Mouse (Mus musculus): ENCODE measurements around the gene BC048562.

BC048562 gene

GRCm38 (mm10) chr9:108436182-108436581 is at the start of gene BC048562:
TSS of gene BC048562 (plus strand) at chr9:108436482.
- no peak for DNase-seq (ENCODE audit: low spot score in 2 of 2)

- no peak for DNase-seq (ENCODE audit: low spot score in 2 of 2)
Observed at GRCm38 (mm10) chr9:108386816-108387215, 49.5 kb upstream of the BC048562 start.

GRCm38 (mm10) chr9:108388601-108389000 is 47.7 kb upstream of the BC048562 start:
- DNase-seq (ENCODE audit: low spot score in 2 of 2) = no peak

GRCm38 (mm10) chr9:108389220-108389619 is 47.1 kb upstream of the BC048562 start:
- DNase-seq (ENCODE audit: low spot score in 2 of 2) = no peak

- DNase-seq (ENCODE audit: low spot score in 2 of 2) = no peak
Observed at GRCm38 (mm10) chr9:108392676-108393075, 43.6 kb upstream of the BC048562 start, which contains the start of gene 1700102P08Rik. TSS of gene 1700102P08Rik (plus strand) at chr9:108392805.

- DNase-seq (ENCODE audit: low spot score in 2 of 2) = no peak
Observed at GRCm38 (mm10) chr9:108394191-108394590, 42.1 kb upstream of the BC048562 start.

GRCm38 (mm10) chr9:108395427-108395826 is 40.9 kb upstream of the BC048562 start:
- no peak for DNase-seq (ENCODE audit: low spot score in 2 of 2)

- DNase-seq (ENCODE audit: low spot score in 2 of 2) = no peak
Observed at GRCm38 (mm10) chr9:108398324-108398723, 38.0 kb upstream of the BC048562 start.

- peak; percentile 76 to 85 for DNase-seq (ENCODE audit: low spot score in 2 of 2)
Observed at GRCm38 (mm10) chr9:108401186-108401960, 34.9 kb upstream of the BC048562 start.

GRCm38 (mm10) chr9:108403081-108403480 is 33.2 kb upstream of the BC048562 start:
- peak in 1 of 2 experiments; percentile 50 for DNase-seq (ENCODE audit: low spot score in 2 of 2)

- no peak for DNase-seq (ENCODE audit: low spot score in 2 of 2)
Observed at GRCm38 (mm10) chr9:108404451-108404850, 31.8 kb upstream of the BC048562 start.

- DNase-seq (ENCODE audit: low spot score in 2 of 2) = no peak
Observed at GRCm38 (mm10) chr9:108409535-108409934, 26.7 kb upstream of the BC048562 start.

GRCm38 (mm10) chr9:108411381-108411942 is 24.8 kb upstream of the BC048562 start:
- peak; percentile 50 to 72 for DNase-seq (ENCODE audit: low spot score in 2 of 2)

GRCm38 (mm10) chr9:108412221-108412620 is 24.1 kb upstream of the BC048562 start:
- no peak for DNase-seq (ENCODE audit: low spot score in 2 of 2)

GRCm38 (mm10) chr9:108428384-108428783 is 7.9 kb upstream of the BC048562 start, which contains the start of gene Ccdc36:
TSS of gene Ccdc36 (minus strand) at chr9:108428484.
- DNase-seq (ENCODE audit: low spot score in 2 of 2) = no peak

- DNase-seq (ENCODE audit: low spot score in 2 of 2) = no peak
Observed at GRCm38 (mm10) chr9:108431431-108432067, 4.7 kb upstream of the BC048562 start.

- DNase-seq (ENCODE audit: low spot score in 2 of 2) = peak; percentile 56 to 60
Observed at GRCm38 (mm10) chr9:108439176-108439575, 2.9 kb downstream of the BC048562 start.

- peak in 1 of 2 experiments; percentile 38 for DNase-seq (ENCODE audit: low spot score in 2 of 2)
Observed at GRCm38 (mm10) chr9:108440485-108440884, 4.2 kb downstream of the BC048562 start.

GRCm38 (mm10) chr9:108441236-108441919 is 5.1 kb downstream of the BC048562 start:
- DNase-seq (ENCODE audit: low spot score in 2 of 2) = peak; percentile 66 to 83

GRCm38 (mm10) chr9:108445125-108445524 is 8.8 kb downstream of the BC048562 start:
- DNase-seq (ENCODE audit: low spot score in 2 of 2) = no peak

GRCm38 (mm10) chr9:108449860-108450259 is 13.6 kb downstream of the BC048562 start:
- DNase-seq (ENCODE audit: low spot score in 2 of 2) = peak; percentile 80 to 88
